Mouse (Mus musculus): Measurements from ENCODE around the gene Hhatl. TPM values are rescaled to one million over a fixed set of nuclear protein-coding genes. Genes with fewer than 3 reads are reported as not detected.
A peak's percentile ranks its signal among the peaks of the same experiment; 100 is the strongest.

The Hhatl gene
- polyA plus RNA-seq, 1 experiment from 2014 or later = 4.3 TPM

DNA sequence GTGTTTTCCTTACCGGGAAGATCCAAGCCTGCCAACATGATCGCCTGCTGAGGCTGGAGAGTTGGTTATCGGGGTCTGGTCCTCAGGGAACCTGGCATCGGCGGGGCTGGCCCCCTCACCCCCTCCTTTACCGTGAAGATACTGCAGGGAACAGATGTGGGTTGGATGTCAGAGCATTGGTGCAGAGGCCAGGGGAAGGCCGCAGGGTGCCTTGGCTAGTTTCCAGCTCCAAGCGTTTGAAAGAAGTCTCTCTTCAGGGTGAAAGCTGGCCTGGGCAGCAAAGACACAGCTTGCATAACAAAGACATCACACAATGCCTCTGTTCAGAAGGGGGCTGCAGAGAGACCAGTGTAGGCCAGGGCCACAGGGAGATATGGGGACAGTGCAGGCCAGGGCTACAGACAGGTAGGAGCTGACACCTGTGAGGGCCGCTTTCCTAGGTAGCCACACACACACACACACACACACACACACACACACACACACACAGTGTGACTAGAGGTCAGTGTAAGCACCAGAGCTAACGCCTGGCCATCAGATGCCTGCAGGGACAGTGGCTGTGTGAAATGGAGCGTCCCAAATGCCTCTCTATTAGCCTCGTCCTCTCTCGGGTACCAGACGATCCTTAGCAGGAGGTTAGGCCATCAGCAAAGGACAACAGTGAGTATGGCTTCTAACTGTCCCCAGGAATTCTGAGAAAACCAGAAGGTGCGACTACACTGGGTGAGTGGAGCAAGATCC is 17.9 kb upstream of the Hhatl start:
- H3K27me3 ChIP-seq (ENCODE audit: control insufficient read depth, insufficient read depth, low read length) = no peaks in the 10 kb centered on the region
- H3K36me3 ChIP-seq (ENCODE audit: control insufficient read depth, insufficient read depth, low read length) = no peaks in the 10 kb centered on the region
- H3K4me3 ChIP-seq (replicated peaks; ENCODE audit: low read length) = no peak overlapping the region
- no peaks in the 10 kb centered on the region for H3K9me3 ChIP-seq (replicated peaks; ENCODE audit: control insufficient read depth, low read length)
- 0 out of 2 replicates have a peak overlapping the region, but pooled peaks have one; percentile 2 for H3K9ac ChIP-seq (ENCODE audit: low read length)
- H3K4me1 ChIP-seq (ENCODE audit: control insufficient read depth, insufficient read depth, low read length) = peaks cover 7% of the 10 kb centered on the region
- H3K27ac ChIP-seq (ENCODE audit: low read length) = no peak overlapping the region
- 40% methylated on average over 15 of the region's 15 CpGs for WGBS
- peak; percentile 44; the same call in 1 of the 2 replicates for ATAC-seq (ENCODE audit: insufficient read depth, low FRiP score)
- peak overlapping the region; percentile 17; the same call in 1 of the 2 replicates for H3K4me2 ChIP-seq (ENCODE audit: low read depth, low read length)

DNA sequence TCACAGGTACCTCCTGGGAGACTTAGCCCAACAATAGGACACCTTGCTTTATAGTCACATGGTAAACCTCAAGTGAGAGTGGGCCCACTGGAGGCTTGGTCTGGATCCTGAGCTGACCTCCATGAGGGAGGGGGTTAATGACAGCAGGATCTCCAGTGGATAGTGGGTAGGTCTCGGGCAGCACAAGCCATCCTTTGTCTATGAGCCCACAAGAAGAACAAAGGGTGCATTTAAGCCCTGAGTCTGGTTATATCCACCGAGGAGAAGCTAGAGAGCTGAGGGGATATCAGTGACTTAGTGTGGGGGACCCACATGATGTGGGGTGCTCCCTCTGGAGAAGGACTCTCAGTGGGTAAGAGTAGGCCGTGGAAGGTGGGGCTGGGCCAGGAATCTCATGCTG is 16.2 kb upstream of the Hhatl start:
- H3K4me3 ChIP-seq (replicated peaks; ENCODE audit: low read length) = no peak overlapping the region
- no peak for ATAC-seq (ENCODE audit: insufficient read depth, low FRiP score)
- H3K9ac ChIP-seq (ENCODE audit: low read length) = no peak overlapping the region
- no peaks in the 10 kb centered on the region for H3K9me3 ChIP-seq (replicated peaks; ENCODE audit: control insufficient read depth, low read length)
- peaks cover 7% of the 10 kb centered on the region for H3K4me1 ChIP-seq (ENCODE audit: control insufficient read depth, insufficient read depth, low read length)
- no peaks in the 10 kb centered on the region for H3K36me3 ChIP-seq (ENCODE audit: control insufficient read depth, insufficient read depth, low read length)
- H3K27me3 ChIP-seq (ENCODE audit: control insufficient read depth, insufficient read depth, low read length) = no peaks in the 10 kb centered on the region
- WGBS = 72% methylated on average over 3 of the region's 3 CpGs
- H3K4me2 ChIP-seq (ENCODE audit: low read depth, low read length) = no peak overlapping the region
- no peak overlapping the region for H3K27ac ChIP-seq (ENCODE audit: low read length)

DNA sequence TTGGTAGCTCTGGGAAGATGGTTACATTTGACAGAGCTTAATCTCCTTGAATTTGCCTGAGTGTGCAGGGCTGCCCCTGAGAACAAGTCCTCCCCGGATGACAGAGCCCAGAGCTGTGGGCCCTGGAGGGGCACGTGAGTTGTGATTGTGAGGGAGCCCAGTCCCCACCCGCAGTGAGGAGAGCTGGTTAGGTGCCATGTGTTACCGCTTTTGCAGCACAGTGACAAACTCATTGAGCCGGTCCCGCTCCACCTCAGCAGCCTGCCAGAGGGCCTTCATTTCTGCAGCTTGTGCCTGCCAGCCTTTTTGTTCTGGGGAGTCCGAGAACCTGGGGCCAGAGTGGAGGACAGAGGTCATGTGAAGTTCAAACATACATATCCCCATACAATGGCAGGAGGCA is 15.6 kb upstream of the Hhatl start:
- Histone ChIP-seq H3K4me2 (ENCODE audit: low read depth, low read length) (no peak overlapping the region), H3K4me1 (ENCODE audit: control insufficient read depth, insufficient read depth, low read length) (peaks cover 7% of the 10 kb centered on the region), H3K9ac (ENCODE audit: low read length) (no peak overlapping the region), H3K9me3 (replicated peaks; ENCODE audit: control insufficient read depth, low read length) (no peaks in the 10 kb centered on the region), H3K36me3 (ENCODE audit: control insufficient read depth, insufficient read depth, low read length) (no peaks in the 10 kb centered on the region), H3K27me3 (ENCODE audit: control insufficient read depth, insufficient read depth, low read length) (no peaks in the 10 kb centered on the region), H3K4me3 (replicated peaks; ENCODE audit: low read length) (no peak overlapping the region), H3K27ac (ENCODE audit: low read length) (no peak overlapping the region)
- 61% methylated on average over 7 of the region's 7 CpGs for WGBS
- no peak for ATAC-seq (ENCODE audit: insufficient read depth, low FRiP score)

DNA sequence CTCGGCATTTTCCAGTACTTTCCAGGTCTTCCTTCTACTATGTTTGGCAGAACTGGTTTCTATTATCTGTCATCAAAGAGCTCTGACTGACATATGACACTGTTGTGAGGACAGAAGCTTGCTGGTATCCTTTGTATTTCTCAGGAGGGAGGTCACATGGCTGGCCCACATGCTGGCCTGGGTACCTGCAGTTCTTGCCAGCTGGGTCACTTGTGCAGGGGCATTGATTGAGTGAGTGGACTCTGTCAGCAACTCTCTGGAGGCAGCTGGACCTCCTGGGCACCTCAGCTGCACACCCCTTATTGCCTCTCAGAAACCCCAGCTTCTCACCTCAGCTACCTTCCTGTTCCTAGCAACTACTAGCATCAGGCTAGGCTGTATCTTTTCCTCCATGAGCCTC is 15.2 kb upstream of the Hhatl start:
- no peak for ATAC-seq (ENCODE audit: insufficient read depth, low FRiP score)
- Histone ChIP-seq H3K27me3 (ENCODE audit: control insufficient read depth, insufficient read depth, low read length) (no peaks in the 10 kb centered on the region), H3K4me1 (ENCODE audit: control insufficient read depth, insufficient read depth, low read length) (peaks cover 7% of the 10 kb centered on the region), H3K9ac (ENCODE audit: low read length) (no peak overlapping the region), H3K27ac (ENCODE audit: low read length) (no peak overlapping the region), H3K4me3 (replicated peaks; ENCODE audit: low read length) (no peak overlapping the region), H3K4me2 (ENCODE audit: low read depth, low read length) (no peak overlapping the region), H3K9me3 (replicated peaks; ENCODE audit: control insufficient read depth, low read length) (no peaks in the 10 kb centered on the region), H3K36me3 (ENCODE audit: control insufficient read depth, insufficient read depth, low read length) (no peaks in the 10 kb centered on the region)
- 61% methylated on average over 1 of the region's 1 CpGs for WGBS

DNA sequence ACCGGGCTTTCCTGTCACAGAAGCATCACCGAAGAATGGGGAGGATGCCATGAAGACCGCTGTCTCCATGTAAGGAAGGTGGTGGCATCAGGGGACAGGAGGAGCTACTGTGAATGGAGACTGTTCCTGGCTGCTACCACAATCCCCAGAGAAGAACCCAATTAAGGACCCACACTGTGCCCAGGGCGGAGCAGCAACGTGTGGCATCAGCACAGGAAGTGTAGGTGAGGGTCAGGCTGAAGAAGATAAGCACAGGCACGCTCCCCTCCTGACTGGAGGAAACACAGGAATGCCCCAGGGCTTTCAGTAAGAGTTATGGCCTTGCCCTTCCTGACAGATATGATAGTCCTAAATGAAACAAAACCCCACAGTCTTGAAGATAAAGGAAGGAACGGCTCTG is 10.4 kb upstream of the Hhatl start:
- H3K4me3 ChIP-seq (replicated peaks; ENCODE audit: low read length) = no peak overlapping the region
- no peak overlapping the region for H3K27ac ChIP-seq (ENCODE audit: low read length)
- no peak overlapping the region for H3K9ac ChIP-seq (ENCODE audit: low read length)
- no peak for ATAC-seq (ENCODE audit: insufficient read depth, low FRiP score)
- WGBS = 46% methylated on average over 7 of the region's 7 CpGs
- no peaks in the 10 kb centered on the region for H3K9me3 ChIP-seq (replicated peaks; ENCODE audit: control insufficient read depth, low read length)
- no peak overlapping the region for H3K4me2 ChIP-seq (ENCODE audit: low read depth, low read length)
- H3K36me3 ChIP-seq (ENCODE audit: control insufficient read depth, insufficient read depth, low read length) = no peaks in the 10 kb centered on the region
- peaks cover 10% of the 10 kb centered on the region; the same call in 1 of the 2 replicates for H3K4me1 ChIP-seq (ENCODE audit: control insufficient read depth, insufficient read depth, low read length)
- H3K27me3 ChIP-seq (ENCODE audit: control insufficient read depth, insufficient read depth, low read length) = no peaks in the 10 kb centered on the region

DNA sequence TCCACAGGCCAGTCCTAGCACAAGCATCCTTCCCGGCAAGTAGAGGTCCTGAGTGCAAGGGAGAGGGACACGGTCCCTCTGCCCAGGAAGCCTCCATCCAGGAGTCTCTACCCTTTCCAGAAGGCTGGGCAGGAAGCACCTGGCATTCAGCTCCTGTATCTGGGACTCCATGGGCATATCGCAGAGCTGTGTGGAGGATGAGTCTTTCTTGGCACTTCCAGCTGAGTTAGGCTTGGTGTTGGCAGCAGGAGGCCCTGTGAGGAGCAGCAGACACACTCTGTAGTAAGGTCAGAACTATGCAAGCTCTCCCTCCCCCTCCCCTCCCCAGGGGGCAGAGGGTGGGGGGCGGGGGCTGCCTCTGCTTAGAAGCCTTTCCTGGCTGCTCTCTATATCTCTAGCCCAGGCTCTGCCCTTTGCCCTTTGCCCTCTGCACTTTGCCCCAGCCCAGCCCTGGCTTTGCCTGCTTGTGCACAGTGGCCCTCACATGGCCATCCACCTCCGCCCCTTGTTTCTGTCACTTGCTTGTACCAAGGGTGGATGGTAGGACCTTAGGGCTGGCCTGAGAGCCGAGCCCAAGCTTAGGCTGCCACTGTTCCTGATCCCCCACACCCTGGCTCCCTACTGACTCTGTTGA is 6.7 kb upstream of the Hhatl start:
- no peak overlapping the region for H3K9ac ChIP-seq (ENCODE audit: low read length)
- H3K4me1 ChIP-seq (ENCODE audit: control insufficient read depth, insufficient read depth, low read length) = peaks cover 10% of the 10 kb centered on the region; the same call in 1 of the 2 replicates
- no peak overlapping the region for H3K4me3 ChIP-seq (replicated peaks; ENCODE audit: low read length)
- H3K9me3 ChIP-seq (replicated peaks; ENCODE audit: control insufficient read depth, low read length) = no peaks in the 10 kb centered on the region
- no peak overlapping the region for H3K27ac ChIP-seq (ENCODE audit: low read length)
- WGBS = 39% methylated on average over 6 of the region's 6 CpGs
- ATAC-seq (ENCODE audit: insufficient read depth, low FRiP score) = no peak
- H3K27me3 ChIP-seq (ENCODE audit: control insufficient read depth, insufficient read depth, low read length) = no peaks in the 10 kb centered on the region
- H3K36me3 ChIP-seq (ENCODE audit: control insufficient read depth, insufficient read depth, low read length) = no peaks in the 10 kb centered on the region
- H3K4me2 ChIP-seq (ENCODE audit: low read depth, low read length) = no peak overlapping the region

DNA sequence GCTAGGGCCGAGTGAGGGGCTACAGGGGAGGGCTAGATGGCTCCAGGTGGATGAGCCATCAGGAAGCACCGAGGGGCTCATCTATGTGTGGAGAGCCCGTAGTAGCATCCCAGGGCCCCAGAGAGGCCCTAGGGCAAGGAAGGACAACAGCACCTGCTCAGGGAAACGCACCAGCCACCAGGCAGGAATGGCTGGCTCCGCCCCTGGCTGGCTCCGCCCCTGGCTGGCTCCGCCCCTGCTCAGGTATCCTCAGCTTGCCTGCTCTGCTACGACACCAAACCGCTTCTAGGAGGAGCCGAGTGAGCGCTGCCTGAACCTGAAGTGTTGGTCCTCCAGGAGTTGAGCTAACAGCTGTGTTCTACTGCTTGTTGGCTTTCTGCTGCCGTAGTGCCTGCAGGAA is 5.4 kb upstream of the Hhatl start:
- Histone ChIP-seq H3K36me3 (ENCODE audit: control insufficient read depth, insufficient read depth, low read length) (no peaks in the 10 kb centered on the region), H3K27me3 (ENCODE audit: control insufficient read depth, insufficient read depth, low read length) (no peaks in the 10 kb centered on the region), H3K4me1 (ENCODE audit: control insufficient read depth, insufficient read depth, low read length) (peaks cover 10% of the 10 kb centered on the region; the same call in 1 of the 2 replicates), H3K9me3 (replicated peaks; ENCODE audit: control insufficient read depth, low read length) (no peaks in the 10 kb centered on the region), H3K4me2 (ENCODE audit: low read depth, low read length) (peak overlapping the region; percentile 26; the same call in 1 of the 2 replicates), H3K27ac (ENCODE audit: low read length) (no peak overlapping the region), H3K4me3 (replicated peaks; ENCODE audit: low read length) (no peak overlapping the region), H3K9ac (ENCODE audit: low read length) (0 out of 2 replicates have a peak overlapping the region, but pooled peaks have one; percentile 3)
- WGBS = 15% methylated on average over 12 of the region's 12 CpGs
- peak; percentile 51 for ATAC-seq (ENCODE audit: insufficient read depth, low FRiP score)

DNA sequence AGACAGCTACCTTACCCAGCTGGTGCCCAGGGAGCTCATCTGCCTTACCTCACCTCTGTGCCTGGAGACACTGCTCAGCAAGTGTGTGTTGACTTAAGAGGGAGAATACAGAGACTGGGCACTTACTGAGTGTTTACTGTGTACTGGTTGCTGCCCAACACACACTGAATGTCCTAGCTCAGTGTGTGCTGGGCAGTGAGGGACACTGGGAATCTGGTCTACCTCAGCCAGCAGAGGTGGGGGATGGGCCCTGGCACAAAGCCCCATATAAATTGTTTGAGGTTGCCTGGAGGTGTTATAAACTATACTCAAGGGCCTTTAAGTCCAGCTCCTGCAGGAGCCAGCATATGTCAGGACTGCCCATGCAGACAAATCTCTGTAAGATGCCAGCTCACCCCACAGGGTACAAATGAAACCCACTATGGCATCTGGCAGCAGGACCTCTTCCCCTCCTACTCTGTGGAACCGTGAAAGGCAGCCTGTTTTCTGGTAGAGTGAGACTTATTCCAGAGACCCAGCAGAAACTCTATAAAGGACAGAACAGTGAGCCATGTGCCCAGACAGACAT is 2.7 kb upstream of the Hhatl start:
- Histone ChIP-seq H3K9me3 (replicated peaks; ENCODE audit: control insufficient read depth, low read length) (no peaks in the 10 kb centered on the region), H3K4me1 (ENCODE audit: control insufficient read depth, insufficient read depth, low read length) (peaks cover 13% of the 10 kb centered on the region; the same call in 1 of the 2 replicates), H3K27me3 (ENCODE audit: control insufficient read depth, insufficient read depth, low read length) (no peaks in the 10 kb centered on the region), H3K27ac (ENCODE audit: low read length) (no peak overlapping the region), H3K4me3 (replicated peaks; ENCODE audit: low read length) (no peak overlapping the region), H3K9ac (ENCODE audit: low read length) (no peak overlapping the region), H3K36me3 (ENCODE audit: control insufficient read depth, insufficient read depth, low read length) (no peaks in the 10 kb centered on the region), H3K4me2 (ENCODE audit: low read depth, low read length) (no peak overlapping the region)
- whole genome bisulfite sequencing = 48% methylated on average over 1 of the region's 1 CpGs
- ATAC-seq (ENCODE audit: insufficient read depth, low FRiP score) = no peak

DNA sequence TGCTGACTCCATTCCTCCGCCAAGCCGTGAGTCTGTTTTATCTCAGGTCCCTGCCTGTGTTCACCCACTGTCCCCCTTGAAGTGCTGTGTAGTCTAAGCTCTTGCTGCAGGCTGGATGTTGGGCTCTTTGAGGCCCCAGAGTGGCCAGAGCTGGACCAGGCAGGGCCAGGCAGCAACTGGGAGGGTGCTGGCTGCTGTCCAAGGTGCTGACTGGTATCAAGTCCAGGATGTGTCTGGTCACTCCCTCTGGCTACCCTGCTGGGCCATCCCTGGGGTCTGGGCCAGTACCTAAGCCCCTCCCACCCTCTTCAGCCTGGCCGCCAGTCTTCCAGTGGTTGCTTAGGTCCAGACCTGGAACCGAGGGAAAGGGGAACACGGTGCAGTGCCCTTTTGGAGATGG is 1.1 kb downstream of the Hhatl start:
- H3K4me2 ChIP-seq (ENCODE audit: low read depth, low read length) = no peak overlapping the region
- H3K9ac ChIP-seq (ENCODE audit: low read length) = no peak overlapping the region
- H3K4me1 ChIP-seq (ENCODE audit: control insufficient read depth, insufficient read depth, low read length) = 0 out of 2 replicates have a peak, but pooled peaks cover 3% of the 10 kb centered on the region
- 0 out of 2 replicates have a peak overlapping the region, but pooled peaks have one; percentile 26 for H3K27ac ChIP-seq (ENCODE audit: low read length)
- peak; percentile 41; the same call in 1 of the 2 replicates for ATAC-seq (ENCODE audit: insufficient read depth, low FRiP score)
- H3K36me3 ChIP-seq (ENCODE audit: control insufficient read depth, insufficient read depth, low read length) = no peaks in the 10 kb centered on the region
- no peaks in the 10 kb centered on the region for H3K9me3 ChIP-seq (replicated peaks; ENCODE audit: control insufficient read depth, low read length)
- no peak overlapping the region for H3K4me3 ChIP-seq (replicated peaks; ENCODE audit: low read length)
- no peaks in the 10 kb centered on the region for H3K27me3 ChIP-seq (ENCODE audit: control insufficient read depth, insufficient read depth, low read length)
- 20% methylated on average over 5 of the region's 5 CpGs for WGBS
